Mouse (Mus musculus) G1E (cell line): ENCODE data around the gene Prdx3. TPM values are rescaled to one million over a fixed set of nuclear protein-coding genes. Genes with fewer than 3 reads are reported as not detected.

Experiments
- ATAC-seq: 2 replicates; pipeline ENCODE4 v1.8.0; 2016; ENCODE audit warnings: mild to moderate bottlenecking; ENCODE audit not compliant: insufficient number of reproducible peaks, poor library complexity, low FRiP score, severe bottlenecking; ENCODE audit errors: extremely low read depth
- DNase-seq: peaks from one replicate; pipeline ENCODE4 v3.0.0; 2012; ENCODE audit warnings: low spot score
- H3K27me3 ChIP-seq: 2 replicates; pipeline ENCODE4 v1.6.1; 2012; ENCODE audit warnings: mild to moderate bottlenecking, low read length, inconsistent platforms; ENCODE audit not compliant: insufficient read depth
- H3K36me3 ChIP-seq: replicated peaks from 2 replicates; pipeline ENCODE3; 2012; ENCODE audit warnings: mild to moderate bottlenecking, inconsistent platforms
- H3K4me1 ChIP-seq: 2 replicates; pipeline ENCODE4 v1.6.1; 2012; ENCODE audit warnings: low read depth, low read length, inconsistent platforms, mixed read lengths; ENCODE audit not compliant: insufficient read depth
- H3K4me3 ChIP-seq: 2 replicates; pipeline ENCODE4 v1.5.1; 2012; ENCODE audit warnings: low read depth, mild to moderate bottlenecking, inconsistent platforms, low read length, moderate library complexity, mixed read lengths
- H3K9me3 ChIP-seq: replicated peaks from 2 replicates; pipeline ENCODE4 v1.6.1; 2012; ENCODE audit warnings: inconsistent platforms
- CTCF ChIP-seq: IDR thresholded peaks from 2 replicates; pipeline ENCODE4 v1.5.1; 2012; ENCODE audit warnings: low read depth, low read length, inconsistent platforms, mixed read lengths
- GATA1 ChIP-seq: IDR thresholded peaks from 2 replicates; pipeline ENCODE4 v1.6.1; 2012; ENCODE audit warnings: borderline replicate concordance, low read length, inconsistent platforms, mixed read lengths
- GATA2 ChIP-seq: IDR thresholded peaks from 2 replicates; pipeline ENCODE4 v1.6.1; 2012; ENCODE audit warnings: low read depth, low read length, inconsistent platforms, borderline replicate concordance
- POLR2AphosphoS5 ChIP-seq: IDR thresholded peaks from 2 replicates; pipeline ENCODE4 v1.6.1; 2012; ENCODE audit warnings: low read depth, low read length, inconsistent platforms; ENCODE audit not compliant: insufficient replicate concordance
- TAL1 ChIP-seq: conservative IDR thresholded peaks from 2 replicates; pipeline ENCODE4 v1.6.1; 2012; ENCODE audit warnings: low read depth, low read length, inconsistent platforms, mixed read lengths
- polyA plus RNA-seq: library from polyadenylated mRNA; stranded (reverse); fragments of >175 nt; gene quantifications from 2 replicates; pipeline ENCODE4 v1.2.3, GENCODE M21; 2012
- total RNA-seq, 2 experiments: library from RNA; stranded (forward) in 1 of 2; stranded (reverse) in 1 of 2; fragments of 200-1000 nt in 1 of 2; fragments of >200 nt in 1 of 2; fragmentation: Nextera tagmentation in 1 of 2; gene quantifications; 2 replicates each; pipeline ENCODE4 v1.2.3; 2014 to 2017

Prdx3 gene
- total RNA-seq (2014; fragmentation: Nextera tagmentation) (512 and 583 TPM in 2 replicates), total RNA-seq (2017) (426 and 446 TPM in 2 replicates), polyA plus RNA-seq (15.3 and 17.9 TPM in 2 replicates)

GRCm38 (mm10) chr19:60874064-60874694, at the start of gene Prdx3:
Gene Prdx3, minus strand, starts transcription at chr19:60874556.
- ATAC-seq = peak; percentile 87
- DNase-seq = peak; percentile 78
- H3K27me3 ChIP-seq = no peaks in the 10 kb centered on the region
- TF ChIP-seq POLR2AphosphoS5 (no peak), GATA1 (no peak), GATA2 (no peak), CTCF (no peak), TAL1 (no peak)
- H3K9me3 ChIP-seq = no peaks in the 10 kb centered on the region
- H3K4me1 ChIP-seq = peaks cover 38% of the 10 kb centered on the region
- peak within 1 kb of the TSS; percentile 92 for H3K4me3 ChIP-seq
- H3K36me3 ChIP-seq = peaks cover 28% of the 10 kb centered on the region

DNA sequence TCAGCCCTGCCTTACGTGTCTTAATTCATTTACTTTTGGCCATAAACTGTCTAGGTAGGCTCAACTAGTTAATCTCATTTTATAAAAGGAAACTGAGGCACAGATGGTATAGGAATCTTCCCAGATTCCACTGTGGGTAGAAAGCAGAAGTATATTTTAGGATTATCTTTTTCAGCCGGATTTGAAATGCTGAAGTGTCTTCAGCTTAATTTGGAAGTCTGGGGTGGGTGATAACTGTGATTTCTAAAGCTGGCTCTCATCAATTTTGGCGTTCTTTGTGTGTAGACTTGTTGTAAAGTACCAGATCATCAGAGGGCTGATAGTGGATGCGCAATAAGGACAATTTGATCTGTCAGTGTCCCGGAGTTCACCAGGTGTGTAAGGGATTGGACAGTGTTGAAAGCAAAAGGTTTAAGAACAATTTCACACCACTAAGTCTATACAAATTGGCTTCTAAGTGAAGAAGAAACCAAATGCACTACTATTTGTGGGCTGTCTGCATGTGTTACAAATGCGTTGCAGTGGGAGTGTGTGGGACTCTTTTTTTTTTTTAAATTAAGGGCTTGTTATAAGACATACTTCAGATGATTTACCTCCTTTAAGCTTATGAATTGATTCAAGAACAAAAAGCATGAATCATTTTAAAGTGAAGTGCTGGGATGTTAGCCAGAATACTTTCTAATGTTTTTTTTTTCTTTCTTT, 42.7 kb upstream of the Prdx3 start:
- DNase-seq (no peak), ATAC-seq (no peak)
- H3K36me3 ChIP-seq = no peaks in the 10 kb centered on the region
- 0 out of 2 replicates have a peak, but pooled peaks cover 3% of the 10 kb centered on the region for H3K4me1 ChIP-seq
- no peak for TF ChIP-seq POLR2AphosphoS5
- TF ChIP-seq CTCF = no peak
- no peak for TF ChIP-seq GATA2
- no peak for TF ChIP-seq TAL1
- TF ChIP-seq GATA1 = no peak
- H3K4me3 ChIP-seq = no peak overlapping the region
- no peaks in the 10 kb centered on the region; the same call in 1 of the 2 replicates for H3K27me3 ChIP-seq
- no peaks in the 10 kb centered on the region for H3K9me3 ChIP-seq

DNA sequence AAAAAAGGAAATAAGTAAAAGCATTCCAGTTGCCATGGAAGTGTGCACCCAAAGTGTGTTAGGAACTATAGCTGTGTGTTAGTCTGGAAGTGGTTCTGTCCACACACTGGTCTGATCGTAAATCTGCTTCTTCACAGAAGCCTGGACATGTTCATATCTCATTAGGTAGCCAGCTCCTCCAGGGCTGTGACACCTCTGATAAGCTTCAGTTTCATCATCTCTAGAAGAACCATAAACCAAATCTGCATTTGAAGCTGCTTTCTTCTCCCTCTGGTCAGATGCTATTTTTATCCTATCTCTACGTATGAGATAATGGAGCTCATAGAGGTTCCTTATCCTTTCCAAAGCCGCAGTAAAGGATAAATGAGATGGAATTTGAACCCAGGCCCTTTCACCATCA, 41.5 kb upstream of the Prdx3 start:
- Histone ChIP-seq H3K9me3 (no peaks in the 10 kb centered on the region), H3K4me1 (0 out of 2 replicates have a peak, but pooled peaks cover 3% of the 10 kb centered on the region), H3K4me3 (no peak overlapping the region), H3K27me3 (no peaks in the 10 kb centered on the region), H3K36me3 (no peaks in the 10 kb centered on the region)
- DNase-seq = no peak
- TF ChIP-seq POLR2AphosphoS5 (no peak), GATA2 (no peak), CTCF (no peak), TAL1 (no peak), GATA1 (no peak)
- ATAC-seq = peak; percentile 57; the same call in 1 of the 2 replicates

DNA sequence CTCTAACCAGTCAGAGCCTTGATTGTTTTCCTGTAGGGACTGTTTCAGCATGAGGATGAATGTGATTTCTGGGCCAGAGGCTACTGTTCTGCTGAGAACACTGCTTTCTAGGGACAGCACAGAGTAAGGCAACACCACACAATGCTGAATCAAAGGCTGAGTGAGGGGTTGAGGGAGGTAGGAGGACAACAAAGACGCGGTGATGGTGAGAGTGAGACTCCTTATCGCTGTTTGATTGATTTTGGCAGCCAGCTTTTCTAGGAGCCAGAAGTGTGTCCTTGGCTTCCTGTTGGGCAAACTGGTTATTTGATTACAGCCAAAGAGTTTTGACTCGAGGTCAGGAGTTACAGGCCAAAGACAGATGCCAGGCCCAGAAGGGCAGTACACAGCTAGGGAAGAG, 40.9 kb upstream of the Prdx3 start:
- Histone ChIP-seq H3K9me3 (no peaks in the 10 kb centered on the region), H3K4me1 (peaks cover 6% of the 10 kb centered on the region), H3K4me3 (no peak overlapping the region), H3K27me3 (no peaks in the 10 kb centered on the region), H3K36me3 (no peaks in the 10 kb centered on the region)
- DNase-seq = no peak
- TF ChIP-seq GATA1 = no peak
- TF ChIP-seq CTCF = no peak
- no peak for ATAC-seq

- Histone ChIP-seq H3K4me3 (no peak overlapping the region), H3K27me3 (no peaks in the 10 kb centered on the region), H3K9me3 (no peaks in the 10 kb centered on the region), H3K36me3 (no peaks in the 10 kb centered on the region), H3K4me1 (peaks cover 6% of the 10 kb centered on the region)
- TF ChIP-seq GATA1 (no peak), GATA2 (no peak), POLR2AphosphoS5 (no peak), TAL1 (no peak), CTCF (no peak)
- ATAC-seq (no peak), DNase-seq (no peak)
Measured at GRCm38 (mm10) chr19:60911653-60912052, 37.3 kb upstream of the Prdx3 start.

- H3K4me1 ChIP-seq = peaks cover 8% of the 10 kb centered on the region
- DNase-seq (no peak), ATAC-seq (no peak)
- H3K9me3 ChIP-seq = no peaks in the 10 kb centered on the region
- TF ChIP-seq GATA2 (no peak), POLR2AphosphoS5 (no peak), CTCF (no peak), GATA1 (no peak), TAL1 (no peak)
- H3K27me3 ChIP-seq = no peaks in the 10 kb centered on the region
- H3K4me3 ChIP-seq = no peak overlapping the region
- no peaks in the 10 kb centered on the region for H3K36me3 ChIP-seq
Measured at GRCm38 (mm10) chr19:60910304-60910703, 35.9 kb upstream of the Prdx3 start.
